Mouse (Mus musculus) megakaryocyte, embryonic 14.5 days (primary cell): ENCODE measurements around the gene Rtn1. TPM values are rescaled to one million over a fixed set of nuclear protein-coding genes. Genes with fewer than 3 reads are reported as not detected.

Source experiments
- H3K27me3 ChIP-seq: replicated peaks from 2 replicates; pipeline ENCODE3; 2012; ENCODE audit warnings: inconsistent platforms
- H3K36me3 ChIP-seq: replicated peaks from 2 replicates; pipeline ENCODE3; 2012; ENCODE audit warnings: low read length, inconsistent platforms, mixed read lengths
- H3K4me1 ChIP-seq: 2 replicates; pipeline ENCODE4 v1.6.1; 2012; ENCODE audit warnings: inconsistent platforms
- H3K4me3 ChIP-seq: replicated peaks from 2 replicates; pipeline ENCODE3; 2012; ENCODE audit warnings: moderate library complexity, mild to moderate bottlenecking, inconsistent platforms
- H3K9me3 ChIP-seq: 2 replicates; pipeline ENCODE4 v1.6.1; 2012; ENCODE audit warnings: inconsistent platforms
- FLI1 ChIP-seq: IDR thresholded peaks from 2 replicates; pipeline ENCODE4 v1.6.1; 2012; ENCODE audit warnings: low read length, inconsistent platforms, mixed read lengths
- GATA1 ChIP-seq: IDR thresholded peaks from 3 replicates; pipeline ENCODE4 v1.6.1; 2012; ENCODE audit warnings: mixed read lengths, low read length, inconsistent platforms, borderline replicate concordance
- polyA plus RNA-seq: library from polyadenylated mRNA; stranded (reverse); fragments of >175 nt; gene quantifications from 2 replicates; pipeline ENCODE4 v1.2.3, GENCODE M21; 2012; ENCODE audit warnings: low replicate concordance; ENCODE audit not compliant: insufficient read depth

The Rtn1 gene
- polyA plus RNA-seq, 1 experiment = not detected

GRCm38 (mm10) chr12:72234151-72234550 lies 174.7 kb downstream of the Rtn1 start:
- Histone ChIP-seq H3K9me3 (0 out of 2 replicates have a peak, but pooled peaks cover 3% of the 10 kb centered on the region), H3K36me3 (no peaks in the 10 kb centered on the region), H3K4me3 (no peak overlapping the region), H3K4me1 (peaks cover 8% of the 10 kb centered on the region), H3K27me3 (peaks cover 36% of the 10 kb centered on the region)
- TF ChIP-seq FLI1 (no peak), GATA1 (no peak)

DNA sequence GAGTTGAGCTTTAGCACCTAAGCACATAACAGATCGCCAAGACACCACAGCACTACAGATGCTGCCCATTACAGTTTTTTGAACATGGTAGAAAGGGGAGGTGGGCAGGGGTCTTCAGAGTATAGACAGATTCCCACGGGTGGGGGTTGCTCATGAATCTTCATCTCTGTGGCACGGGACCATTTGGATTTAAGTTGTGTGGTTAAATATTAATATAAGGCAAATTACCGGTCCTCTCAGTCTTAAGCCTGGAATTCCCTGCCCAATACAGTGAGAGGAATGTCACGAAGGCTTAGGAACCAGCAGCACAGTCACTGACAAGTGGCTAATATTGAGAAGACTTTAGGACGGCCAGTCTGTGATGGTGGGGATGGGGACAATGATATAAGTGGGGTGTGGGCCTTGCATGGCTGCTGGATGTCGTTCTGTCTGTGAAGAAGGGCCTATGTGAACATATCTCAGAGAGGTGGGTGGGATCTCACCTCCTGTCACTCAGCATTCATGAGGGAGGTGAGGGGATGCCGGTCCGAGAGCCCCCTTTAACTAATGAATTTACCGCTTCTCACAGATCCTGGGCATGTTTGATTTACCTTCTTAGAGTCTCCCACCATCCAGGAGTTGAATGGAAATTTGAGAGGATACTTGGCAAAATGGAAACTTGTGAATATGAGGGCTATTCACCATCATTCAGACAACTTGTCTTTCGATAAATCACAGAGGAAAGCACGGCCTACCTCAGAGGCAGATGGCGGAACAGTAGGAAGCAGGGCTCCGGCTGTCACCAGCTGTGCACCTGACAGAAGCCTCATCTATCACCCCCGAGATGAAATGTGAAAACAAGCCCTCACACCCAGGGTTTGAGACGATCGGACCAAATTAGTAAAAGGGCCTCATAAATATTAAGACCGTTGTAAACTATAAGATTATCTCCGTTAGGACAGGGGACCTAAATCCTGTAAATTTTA lies 175.7 kb downstream of the Rtn1 start:
- H3K4me3 ChIP-seq = no peak overlapping the region
- H3K4me1 ChIP-seq = peaks cover 8% of the 10 kb centered on the region
- TF ChIP-seq FLI1 = no peak
- no peak for TF ChIP-seq GATA1
- H3K27me3 ChIP-seq = peaks cover 31% of the 10 kb centered on the region
- H3K36me3 ChIP-seq = no peaks in the 10 kb centered on the region
- peaks cover 3% of the 10 kb centered on the region; the same call in 1 of the 2 replicates for H3K9me3 ChIP-seq

DNA sequence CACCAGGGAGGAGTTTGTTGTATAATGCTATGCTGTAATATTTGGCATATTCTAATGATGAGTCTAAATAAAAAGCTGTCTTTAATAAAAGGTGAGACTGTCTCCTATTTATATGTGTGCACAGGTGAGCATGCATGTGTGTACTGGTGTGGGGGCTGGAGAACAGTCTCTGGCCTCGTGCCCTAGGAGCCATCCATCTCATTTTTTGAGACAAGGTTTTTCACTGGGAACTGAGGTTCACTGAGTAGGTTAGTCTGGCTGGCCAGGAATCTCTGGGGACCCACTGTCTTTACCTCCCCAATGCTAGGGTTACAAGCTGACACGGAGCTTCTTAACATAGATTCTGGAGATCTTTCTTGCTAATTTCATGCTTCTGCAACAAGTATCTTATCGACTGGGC lies 176.7 kb downstream of the Rtn1 start:
- H3K4me1 ChIP-seq = peaks cover 8% of the 10 kb centered on the region
- no peak for TF ChIP-seq FLI1
- no peak for TF ChIP-seq GATA1
- H3K9me3 ChIP-seq = peaks cover 3% of the 10 kb centered on the region; the same call in 1 of the 2 replicates
- peaks cover 22% of the 10 kb centered on the region for H3K27me3 ChIP-seq
- H3K36me3 ChIP-seq = no peaks in the 10 kb centered on the region
- H3K4me3 ChIP-seq = no peak overlapping the region

- H3K4me1 ChIP-seq = no peaks in the 10 kb centered on the region
- H3K36me3 ChIP-seq = no peaks in the 10 kb centered on the region
- no peak overlapping the region for H3K4me3 ChIP-seq
- H3K9me3 ChIP-seq = peaks cover 7% of the 10 kb centered on the region; the same call in 1 of the 2 replicates
- peaks cover 2% of the 10 kb centered on the region for H3K27me3 ChIP-seq
- no peak for TF ChIP-seq GATA1
- no peak for TF ChIP-seq FLI1
Measured at GRCm38 (mm10) chr12:72229451-72230196, 179.2 kb downstream of the Rtn1 start.

- peaks cover 15% of the 10 kb centered on the region; the same call in 1 of the 2 replicates for H3K9me3 ChIP-seq
- no peak overlapping the region for H3K4me3 ChIP-seq
- no peaks in the 10 kb centered on the region for H3K36me3 ChIP-seq
- H3K4me1 ChIP-seq = no peaks in the 10 kb centered on the region
- TF ChIP-seq FLI1 = no peak
- no peak for TF ChIP-seq GATA1
- H3K27me3 ChIP-seq = no peaks in the 10 kb centered on the region
Measured at GRCm38 (mm10) chr12:72227731-72228130, 181.1 kb downstream of the Rtn1 start.

DNA sequence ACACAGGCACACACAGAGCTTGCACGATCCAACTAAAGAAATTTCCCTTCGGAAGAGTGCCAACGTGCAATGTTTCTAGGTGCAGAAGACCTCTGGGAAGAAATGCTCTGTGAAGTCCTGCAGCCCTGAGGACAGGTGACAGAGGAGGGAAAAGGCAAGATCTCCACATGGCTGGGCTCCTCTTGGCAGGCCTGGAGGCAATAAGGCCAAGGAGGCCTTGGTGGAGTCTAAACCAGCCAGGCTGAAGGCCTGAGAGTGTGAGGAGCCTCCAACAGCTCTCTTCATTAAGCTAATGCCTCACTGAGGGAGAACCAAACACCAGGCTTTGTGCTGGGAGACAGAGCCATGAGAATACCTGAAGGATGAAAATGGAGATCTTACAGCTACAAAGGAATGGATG lies 183.5 kb downstream of the Rtn1 start:
- Histone ChIP-seq H3K9me3 (peaks cover 24% of the 10 kb centered on the region), H3K4me3 (no peak overlapping the region), H3K36me3 (no peaks in the 10 kb centered on the region), H3K4me1 (no peaks in the 10 kb centered on the region), H3K27me3 (no peaks in the 10 kb centered on the region)
- TF ChIP-seq FLI1 (no peak), GATA1 (no peak)

- Histone ChIP-seq H3K4me1 (no peaks in the 10 kb centered on the region), H3K36me3 (no peaks in the 10 kb centered on the region)
- TF ChIP-seq FLI1 (no peak), GATA1 (no peak)
Measured at GRCm38 (mm10) chr12:72223557-72224102, 185.2 kb downstream of the Rtn1 start.

DNA sequence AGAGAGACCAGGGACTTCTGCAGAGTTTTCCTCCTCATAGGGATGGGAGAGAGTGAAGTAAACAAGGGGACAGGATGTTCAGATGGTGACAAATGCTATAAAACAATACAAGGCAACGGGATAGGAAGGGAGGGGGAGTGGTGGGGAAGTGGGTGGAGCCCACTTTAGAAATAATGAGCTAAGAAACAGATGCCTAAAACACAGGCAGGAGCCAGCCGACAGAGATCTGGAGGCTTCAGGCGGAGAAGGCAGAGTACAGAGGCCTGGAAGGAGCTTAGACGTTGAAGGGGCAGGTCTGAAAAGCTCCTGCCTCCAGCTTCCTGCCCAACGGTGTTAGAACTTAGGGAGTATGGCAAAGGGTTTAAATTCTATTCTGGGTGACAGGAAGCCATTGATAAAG lies 195.3 kb downstream of the Rtn1 start:
- Histone ChIP-seq H3K4me1 (no peaks in the 10 kb centered on the region), H3K4me3 (no peak overlapping the region), H3K36me3 (no peaks in the 10 kb centered on the region), H3K27me3 (no peaks in the 10 kb centered on the region), H3K9me3 (no peaks in the 10 kb centered on the region)
- TF ChIP-seq GATA1 (no peak), FLI1 (no peak)

More at GRCm38 (mm10) chr12:72223557-72224102, 185.2 kb downstream of the Rtn1 start:
- no peaks in the 10 kb centered on the region for H3K27me3 ChIP-seq
- H3K4me3 ChIP-seq = no peak overlapping the region
- H3K9me3 ChIP-seq = peaks cover 21% of the 10 kb centered on the region

DNA sequence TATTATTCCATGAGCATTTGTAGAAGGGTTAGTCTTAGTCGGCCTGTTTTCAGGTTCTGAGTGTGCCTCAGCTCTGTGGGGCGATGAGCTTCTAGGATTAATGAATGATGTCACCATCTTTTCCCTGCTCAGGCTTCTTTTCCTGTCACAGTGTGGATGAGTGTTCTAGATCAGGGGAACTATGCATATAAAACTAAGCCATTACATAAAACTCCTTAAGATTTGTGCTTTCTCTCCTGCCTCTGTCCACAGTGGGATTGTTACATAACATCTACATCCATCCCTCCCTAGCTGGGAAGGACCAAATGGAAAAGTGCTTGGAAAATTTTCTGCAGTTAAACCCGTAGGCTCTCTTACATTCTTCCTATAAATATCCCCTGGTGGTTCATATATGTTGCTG lies 208.0 kb downstream of the Rtn1 start:
- no peak for TF ChIP-seq FLI1
- no peak for TF ChIP-seq GATA1
- no peak overlapping the region for H3K4me3 ChIP-seq
- H3K36me3 ChIP-seq = no peaks in the 10 kb centered on the region
- peaks cover 18% of the 10 kb centered on the region for H3K9me3 ChIP-seq
- peaks cover 9% of the 10 kb centered on the region; the same call in 1 of the 2 replicates for H3K4me1 ChIP-seq
- no peaks in the 10 kb centered on the region for H3K27me3 ChIP-seq
